Mouse (Mus musculus): ENCODE measurements around the gene Tmem140.

Tmem140 gene

GRCm38 (mm10) chr6:34907696-34908260, 44.8 kb downstream of the Tmem140 start:
- DNase-seq (ENCODE audit: low read depth, low spot score), result no peak

- no peak for DNase-seq (ENCODE audit: low read depth, low spot score)
Measured at GRCm38 (mm10) chr6:34909631-34910345, 46.8 kb downstream of the Tmem140 start.

DNA sequence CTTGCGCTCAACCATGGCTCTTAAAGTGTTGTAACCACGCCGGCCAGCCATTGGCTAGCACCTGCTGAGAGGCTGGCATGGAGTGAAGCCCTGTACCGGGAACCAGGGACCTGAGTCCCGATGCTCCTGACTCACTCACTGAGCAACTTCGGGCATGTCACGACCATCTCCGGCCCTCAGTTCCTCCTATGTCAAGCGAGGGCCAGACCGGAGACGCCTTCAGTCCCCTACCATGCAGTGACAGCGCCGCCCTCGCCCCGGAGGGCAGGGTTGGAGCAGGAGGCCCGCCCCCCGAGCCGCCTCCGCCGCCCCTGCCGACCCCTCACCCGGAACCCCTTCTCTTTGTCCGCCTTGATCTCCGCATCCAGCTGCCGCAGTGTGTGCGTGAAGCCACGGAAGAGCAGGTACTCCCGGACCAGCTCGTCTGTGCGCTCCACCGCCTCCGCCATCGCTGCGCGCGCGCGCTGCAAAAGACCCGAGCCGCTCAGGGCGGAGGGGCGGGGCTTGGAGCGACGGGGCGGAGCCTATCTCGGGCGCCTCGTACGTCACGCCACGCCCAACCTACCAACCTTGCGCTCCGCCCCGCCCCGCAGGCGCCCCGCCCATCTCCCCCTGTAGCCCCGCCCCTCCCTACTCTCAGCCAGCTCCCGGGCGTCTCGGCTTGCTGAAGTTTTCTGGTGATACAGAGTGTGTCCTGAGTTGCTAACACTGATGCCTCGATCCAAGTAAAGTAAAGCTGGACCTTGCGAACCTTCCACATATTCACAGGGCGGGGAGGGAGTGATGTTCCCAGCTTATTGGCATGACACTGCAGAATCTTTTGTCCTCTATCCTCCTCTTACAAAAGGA, 47.6 kb downstream of the Tmem140 start, which contains the start of gene Wdr91:
Wdr91 (minus strand) TSS at position 506 of the 849 bp plus-strand sequence.
- peak; percentile 89 for DNase-seq (ENCODE audit: low read depth, low spot score)

- no peak for DNase-seq (ENCODE audit: low read depth, low spot score)
Measured at GRCm38 (mm10) chr6:34913341-34914040, 50.5 kb downstream of the Tmem140 start.

DNA sequence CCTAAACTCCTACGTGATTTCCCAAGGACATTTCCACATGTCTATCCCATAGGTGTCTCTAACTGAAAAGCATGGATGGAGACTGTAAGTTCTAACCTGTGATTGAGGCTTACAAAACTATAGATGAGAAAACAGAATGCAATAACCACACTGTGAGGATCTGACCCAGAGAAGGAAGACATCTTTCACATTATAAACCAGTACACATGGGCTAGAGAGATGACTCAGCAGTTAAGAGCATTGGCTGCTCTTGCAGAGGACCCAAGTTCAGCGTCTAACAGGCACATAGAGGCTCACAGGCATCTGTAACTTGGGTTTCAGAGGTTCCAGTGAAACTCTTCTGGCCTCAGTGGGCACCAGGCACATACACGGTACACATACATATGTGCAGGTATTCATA, 51.5 kb downstream of the Tmem140 start:
- DNase-seq (ENCODE audit: low read depth, low spot score), result no peak

GRCm38 (mm10) chr6:34919146-34919545, 56.2 kb downstream of the Tmem140 start:
- DNase-seq (ENCODE audit: low read depth, low spot score), result no peak

DNA sequence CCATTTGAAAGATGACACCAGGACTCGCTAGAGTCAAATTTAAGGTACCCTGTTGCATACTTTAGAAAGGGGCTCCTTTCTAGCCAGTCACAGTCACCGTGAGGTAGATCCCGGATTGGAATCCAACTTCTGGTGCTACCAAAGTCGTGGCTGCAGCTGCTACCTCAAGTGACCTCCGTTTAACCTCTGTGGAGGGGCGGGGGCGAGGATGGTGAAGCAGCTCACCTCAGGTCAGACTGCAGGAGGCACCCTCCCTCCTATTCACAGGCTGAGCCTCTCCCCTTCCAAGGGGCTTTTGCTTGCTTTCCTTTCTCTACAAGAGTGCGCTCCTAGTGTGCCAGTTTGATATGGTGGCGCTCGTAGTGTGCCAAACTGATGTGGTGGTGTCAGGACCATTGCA, 57.0 kb downstream of the Tmem140 start, which contains the start of gene Stra8:
Stra8 (plus strand) TSS at position 208 of the 400 bp plus-strand sequence.
- DNase-seq (ENCODE audit: low read depth, low spot score), result no peak

DNA sequence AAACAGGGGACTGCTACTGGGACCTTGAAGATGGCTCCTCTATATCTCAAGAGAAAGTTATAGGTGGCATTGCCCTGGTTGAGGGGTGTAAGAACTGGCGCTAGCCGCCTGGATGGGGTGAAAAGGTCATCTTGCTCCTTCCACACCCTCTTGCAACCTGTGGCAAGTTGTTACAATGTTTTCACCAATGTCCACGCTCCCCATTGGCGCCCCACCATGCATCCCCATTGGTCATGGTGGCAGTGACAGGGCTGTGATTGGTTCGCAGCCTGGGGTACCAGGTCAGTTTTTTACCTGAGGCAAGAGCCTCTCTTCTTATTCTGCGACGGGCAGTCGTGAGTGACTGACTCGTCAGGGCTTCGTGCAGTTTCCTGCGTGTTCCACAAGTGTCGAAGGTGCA, 57.7 kb downstream of the Tmem140 start:
- no peak for DNase-seq (ENCODE audit: low read depth, low spot score)

- DNase-seq (ENCODE audit: low read depth, low spot score), result peak; percentile 42
Measured at GRCm38 (mm10) chr6:34921941-34922340, 59.0 kb downstream of the Tmem140 start.
